Mouse (Mus musculus) heart, postnatal 0 days (tissue): ENCODE data around the gene Cask. TPM values are rescaled to one million over a fixed set of nuclear protein-coding genes. Genes with fewer than 3 reads are reported as not detected.

ENCODE experiments used
- ATAC-seq: fragments of 200-750 bp; cut with Nextera tagmentation; 2 replicates; pipeline ENCODE4 v1.8.0; 2017; ENCODE audit warnings: low read depth, moderate number of reproducible peaks, moderate library complexity; ENCODE audit not compliant: insufficient read depth
- DNase-seq: peaks from one replicate; pipeline ENCODE4 v3.0.0-alpha.2; 2016; ENCODE audit warnings: low spot score
- H3K27ac ChIP-seq: fragments of 300-500 bp; sonication (generic); 2 replicates; pipeline ENCODE4 v1.5.1; 2014; ENCODE audit warnings: low read depth, mild to moderate bottlenecking
- H3K27me3 ChIP-seq: fragments of 300-500 bp; sonication (generic); 2 replicates; pipeline ENCODE4 v1.6.1; 2014; ENCODE audit warnings: low read length, mixed read lengths; ENCODE audit not compliant: control insufficient read depth, insufficient read depth
- H3K36me3 ChIP-seq: fragments of 300-500 bp; sonication (generic); replicated peaks from 2 replicates; pipeline ENCODE4 v1.6.1; 2014; ENCODE audit warnings: low read length, mixed read lengths; ENCODE audit not compliant: control insufficient read depth, insufficient read depth
- H3K4me1 ChIP-seq: fragments of 300-500 bp; sonication (generic); 2 replicates; pipeline ENCODE4 v1.6.1; 2014; ENCODE audit warnings: antibody characterized with exemption; ENCODE audit not compliant: control insufficient read depth, insufficient read depth
- H3K4me2 ChIP-seq: fragments of 300-500 bp; sonication (generic); 2 replicates; pipeline ENCODE4 v1.6.1; 2014; ENCODE audit warnings: low read depth, mild to moderate bottlenecking, low read length, moderate library complexity
- H3K4me3 ChIP-seq: fragments of 300-500 bp; sonication (generic); 2 replicates; pipeline ENCODE4 v1.5.1; 2014; ENCODE audit warnings: low read depth, low read length
- H3K9ac ChIP-seq: fragments of 300-500 bp; sonication (generic); replicated peaks from 2 replicates; pipeline ENCODE4 v1.6.1; 2014; ENCODE audit warnings: low read depth, low read length, mixed read lengths
- H3K9me3 ChIP-seq: fragments of 300-500 bp; sonication (generic); replicated peaks from 2 replicates; pipeline ENCODE4 v1.6.1; 2016; ENCODE audit warnings: low read length; ENCODE audit not compliant: control insufficient read depth
- CTCF ChIP-seq: IDR thresholded peaks from 2 replicates; pipeline ENCODE4 v1.5.1; 2016; ENCODE audit warnings: antibody characterized with exemption, control low read depth, low read depth
- EP300 ChIP-seq: IDR thresholded peaks from 2 replicates; pipeline ENCODE4 v1.6.1; 2016; ENCODE audit warnings: antibody characterized with exemption, low read depth
- WGBS: fragments of 180-500 bp; shearing (Covaris S2); extraction: QIAGEN DNeasy Blood & Tissue Kit; methylation state at CpG from one replicate; pipeline ENCODE4 v1.1.7; 2014; 5-methylcytosine and 5-hydroxymethylcytosine counted together
- polyA plus RNA-seq: library from polyadenylated mRNA; unstranded; fragments of >200 nt; fragmentation: Nextera tagmentation; extraction: Ambion mirVana; gene quantifications from 2 replicates; pipeline ENCODE4 v1.2.1, GENCODE M21; 2015
- total RNA-seq: library from RNA; depleted of rRNA; stranded (reverse); fragments of >200 nt; gene quantifications from 2 replicates; pipeline ENCODE4 v1.2.3, GENCODE M21; 2014; ENCODE audit warnings: low replicate concordance

The Cask gene
- total and polyA plus RNA-seq, 2 experiments from 2014 or later = 4.5 to 23.1 TPM

DNA sequence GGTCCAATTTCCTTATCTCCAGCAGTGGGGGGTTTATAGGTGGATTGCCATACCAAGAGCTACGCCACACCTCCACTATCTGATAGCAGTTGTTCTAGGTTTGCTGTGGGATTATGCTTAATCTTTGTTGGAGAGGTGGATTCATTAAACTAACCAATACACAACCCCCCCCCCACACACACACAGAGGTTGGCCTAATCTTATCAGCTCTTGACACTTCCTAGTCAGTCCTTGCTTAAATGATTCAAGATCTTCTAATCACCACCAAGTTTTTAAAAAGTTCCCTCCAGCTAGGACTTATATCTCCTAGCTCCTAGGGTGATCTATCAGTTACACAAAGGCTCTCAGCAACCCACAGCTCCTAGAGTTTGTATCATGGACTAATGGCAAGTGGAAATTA, 2.7 kb downstream of the Cask start:
- Histone ChIP-seq H3K27me3 (no peaks in the 10 kb centered on the region), H3K4me1 (no peaks in the 10 kb centered on the region), H3K4me3 (no peak overlapping the region), H3K9me3 (no peaks in the 10 kb centered on the region), H3K4me2 (no peak overlapping the region), H3K9ac (no peak overlapping the region), H3K36me3 (no peaks in the 10 kb centered on the region), H3K27ac (no peak overlapping the region)
- DNase-seq (no peak), ATAC-seq (no peak)
- TF ChIP-seq CTCF (no peak), EP300 (no peak)
- WGBS = 82% methylated on average over 1 of the region's 1 CpGs

- Histone ChIP-seq H3K4me2 (peak overlapping the region; percentile 73), H3K4me3 (peak overlapping the region; percentile 70), H3K4me1 (no peaks in the 10 kb centered on the region), H3K36me3 (no peaks in the 10 kb centered on the region), H3K27me3 (no peaks in the 10 kb centered on the region), H3K9me3 (no peaks in the 10 kb centered on the region), H3K9ac (0 out of 2 replicates have a peak overlapping the region, but pooled peaks have one; percentile 30), H3K27ac (peak overlapping the region; percentile 88)
- ATAC-seq (no peak), DNase-seq (no peak)
- WGBS = 22% methylated on average over 7 of the region's 7 CpGs
- TF ChIP-seq EP300 (no peak), CTCF (no peak)
Observed at GRCm38 (mm10) chrX:13847502-13847851, 3.7 kb downstream of the Cask start.

DNA sequence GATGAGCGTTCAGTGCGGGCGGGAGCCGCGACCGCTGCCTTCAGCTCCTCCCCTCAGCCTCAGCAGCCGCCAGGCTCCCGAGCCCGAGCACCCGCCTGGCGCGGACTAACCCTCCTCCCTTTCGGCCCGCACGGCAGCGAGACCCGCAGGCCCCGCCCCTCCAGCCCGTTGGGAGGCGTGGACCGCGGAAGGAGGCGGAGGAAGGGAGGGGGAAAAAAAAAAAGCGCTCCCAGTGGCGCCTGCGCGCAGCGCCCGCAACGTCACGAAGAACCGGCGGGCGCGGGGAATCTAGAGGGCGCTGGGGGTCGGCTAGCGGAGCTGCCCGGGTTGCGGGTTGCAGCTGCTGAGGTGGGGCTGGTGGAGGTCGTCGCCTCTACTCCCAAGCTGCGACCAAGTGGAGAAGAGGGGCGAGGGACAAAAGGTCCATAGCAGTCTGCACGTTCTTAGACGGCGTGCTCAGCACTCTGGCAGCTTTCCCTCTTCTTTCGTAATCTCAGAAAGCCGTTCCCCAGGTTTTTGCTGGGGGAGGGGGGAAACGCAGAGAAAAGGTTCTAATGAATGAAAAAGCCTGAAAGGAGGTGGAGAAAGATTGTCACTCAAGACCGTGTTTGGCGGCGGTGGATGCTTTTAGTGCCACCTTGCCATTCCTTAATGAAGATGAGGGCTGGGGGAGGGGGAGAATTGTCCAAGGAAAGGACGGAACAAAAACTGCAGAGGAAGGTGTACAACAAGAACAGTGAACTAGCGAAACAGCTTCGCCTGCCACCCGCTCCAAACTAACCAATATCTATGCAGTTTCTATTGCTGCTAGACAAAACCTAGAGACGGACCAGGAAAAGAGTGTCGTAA, 4.3 kb downstream of the Cask start:
- Histone ChIP-seq H3K36me3 (no peaks in the 10 kb centered on the region), H3K9ac (peak overlapping the region; percentile 70), H3K4me1 (no peaks in the 10 kb centered on the region), H3K4me3 (peak overlapping the region; percentile 70), H3K27me3 (no peaks in the 10 kb centered on the region), H3K9me3 (no peaks in the 10 kb centered on the region), H3K27ac (peak overlapping the region; percentile 88), H3K4me2 (peak overlapping the region; percentile 73)
- WGBS = 18% methylated on average over 45 of the region's 59 CpGs
- ATAC-seq (peak; percentile 93), DNase-seq (peak; percentile 82)
- TF ChIP-seq CTCF = no peak
- no peak for TF ChIP-seq EP300

DNA sequence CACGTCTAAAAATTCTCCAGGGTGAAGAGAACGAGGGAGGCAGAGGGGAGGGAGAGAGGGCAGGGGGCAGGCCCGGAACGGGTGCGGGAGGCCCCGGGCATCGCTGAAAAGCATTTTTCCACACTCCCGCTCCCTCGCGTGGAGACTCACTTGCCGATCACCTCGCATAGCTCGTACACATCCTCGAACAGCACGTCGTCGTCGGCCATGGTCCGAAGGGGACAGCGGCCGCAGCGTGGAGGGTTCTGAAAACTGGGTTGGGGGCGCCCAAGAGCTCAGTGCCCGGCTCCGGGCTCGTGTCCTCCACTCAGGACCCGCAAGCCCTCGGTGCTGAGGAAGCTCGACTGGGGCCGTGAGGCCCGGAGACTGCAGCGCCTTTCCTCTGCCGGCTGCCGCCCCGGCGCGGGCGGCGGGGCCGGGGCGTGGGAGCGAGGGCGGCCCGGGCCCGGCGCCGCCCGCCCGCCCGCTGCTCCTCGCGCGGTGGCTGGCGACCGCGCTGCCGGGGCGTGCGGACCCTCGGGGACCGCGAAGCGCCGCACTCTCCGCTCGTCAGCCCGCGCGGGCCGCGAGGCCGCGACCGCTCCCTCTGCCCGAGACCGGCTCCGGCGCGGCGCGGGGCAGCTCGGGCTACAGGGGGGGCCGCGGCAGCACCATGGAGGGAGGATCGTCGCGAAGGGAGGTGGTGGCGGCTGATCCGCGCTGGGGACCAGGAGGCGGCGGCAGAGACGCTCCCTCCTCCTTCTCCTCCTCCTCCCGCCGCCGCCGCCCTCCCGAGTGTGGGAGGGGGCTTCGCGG, 5.1 kb downstream of the Cask start:
- Histone ChIP-seq H3K27me3 (no peaks in the 10 kb centered on the region), H3K4me3 (peak overlapping the region; percentile 70), H3K4me2 (peak overlapping the region; percentile 73), H3K27ac (peak overlapping the region; percentile 88), H3K36me3 (no peaks in the 10 kb centered on the region), H3K9ac (peak overlapping the region; percentile 70), H3K4me1 (no peaks in the 10 kb centered on the region), H3K9me3 (no peaks in the 10 kb centered on the region)
- DNase-seq (peak; percentile 8), ATAC-seq (peak; percentile 21)
- 14% methylated on average over 51 of the region's 100 CpGs for WGBS
- TF ChIP-seq EP300 (no peak), CTCF (peak; percentile 3; the same call in 1 of the 2 replicates)

DNA sequence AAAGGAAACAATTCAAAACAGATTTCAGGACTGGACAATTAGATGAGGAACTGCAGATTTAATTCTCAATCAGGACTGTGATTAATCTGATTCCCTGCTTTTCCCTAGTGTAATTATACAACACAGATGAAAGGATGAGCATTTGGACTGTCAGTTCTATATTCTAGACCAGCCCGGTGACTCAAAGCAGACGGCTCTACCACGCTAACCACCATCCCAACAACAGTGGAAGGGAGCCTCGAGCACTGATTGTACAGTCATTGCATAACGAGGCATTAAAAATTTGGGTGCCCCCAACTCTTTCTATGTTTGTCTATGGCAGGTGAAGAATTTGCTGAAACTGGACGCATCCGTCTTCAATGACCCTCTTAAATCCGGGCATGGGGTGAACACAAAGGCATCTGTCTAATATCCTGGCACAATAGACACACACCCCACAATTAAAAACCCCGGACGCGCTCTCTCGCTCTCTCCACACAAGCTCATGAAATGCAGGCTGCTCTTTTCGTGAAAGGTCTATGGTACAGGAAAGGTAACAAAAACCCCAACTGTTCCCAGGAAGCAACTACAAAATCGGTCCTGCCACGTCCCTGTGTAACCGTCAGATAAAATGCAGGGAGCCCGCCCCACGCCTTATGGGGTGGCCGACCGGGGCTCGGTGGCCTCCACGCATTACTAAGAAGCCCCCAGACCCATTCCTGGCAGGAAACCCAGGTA, 5.9 kb downstream of the Cask start:
- DNase-seq (no peak), ATAC-seq (no peak)
- 20% methylated on average over 22 of the region's 22 CpGs for WGBS

More for the DNA sequence above, 5.9 kb downstream of the Cask start:
- Histone ChIP-seq H3K36me3 (no peaks in the 10 kb centered on the region), H3K4me3 (peak overlapping the region; percentile 70), H3K9me3 (no peaks in the 10 kb centered on the region), H3K27me3 (no peaks in the 10 kb centered on the region), H3K9ac (peak overlapping the region; percentile 70), H3K4me2 (peak overlapping the region; percentile 73), H3K27ac (peak overlapping the region; percentile 88), H3K4me1 (no peaks in the 10 kb centered on the region)
- TF ChIP-seq EP300 = no peak
- no peak for TF ChIP-seq CTCF
